ENCODE assay signal across 21 mouse cellular contexts in genomic region chr4:32189416-32190036, GRCm38 (mm10). TPM values are rescaled to one million over a fixed set of nuclear protein-coding genes. Genes with fewer than 3 reads are reported as not detected.
A peak's percentile ranks its signal among the peaks of the same experiment; 100 is the strongest.
DNase-seq lines count a peak whose midpoint lies in the region; ATAC-seq lines count a peak whose summit lies in the region.
"Had no signal": no experiment of that assay in that cellular context is flagged by ENCODE, and none has a peak within 500 bp of the region (broad histone marks: within the 10 kb centered on the region; RNA-seq: fewer than 3 reads in every experiment).

No protein-coding gene starts in this region.

- no peak overlapping the region for H3K4me3 ChIP-seq in neural tube, embryonic 13.5 days
- H3K4me3 ChIP-seq in forebrain, embryonic 14.5 days (ENCODE audit: low read depth, low read length), result no peak overlapping the region
- H3K4me3 ChIP-seq: embryonic facial prominence, embryonic 13.5 days; gastrocnemius, adult 2 months; heart, embryonic 13.5 days; hindbrain, embryonic 15.5 days had no signal

- H3K27me3 ChIP-seq in neural tube, embryonic 13.5 days, result no peaks in the 10 kb centered on the region
- no peaks in the 10 kb centered on the region for H3K27me3 ChIP-seq in forebrain, embryonic 14.5 days (replicated peaks; ENCODE audit: control insufficient read depth, insufficient read depth, low read length)
- H3K27me3 ChIP-seq in splenic B cell, adult 2 months (ENCODE audit: control insufficient read depth, insufficient read depth, low read length, poor library complexity, severe bottlenecking), result no peaks in the 10 kb centered on the region
- H3K27me3 ChIP-seq: CH12.LX; embryonic facial prominence, embryonic 13.5 days; hindbrain, embryonic 15.5 days had no signal

- H3K36me3 ChIP-seq in neural tube, embryonic 13.5 days, result no peaks in the 10 kb centered on the region
- no peaks in the 10 kb centered on the region for H3K36me3 ChIP-seq in forebrain, embryonic 14.5 days (ENCODE audit: control insufficient read depth, insufficient read depth, low read length)
- no peaks in the 10 kb centered on the region for H3K36me3 ChIP-seq in splenic B cell, adult 2 months (ENCODE audit: control insufficient read depth, insufficient read depth, low read length, poor library complexity, severe bottlenecking)
- H3K36me3 ChIP-seq: embryonic facial prominence, embryonic 13.5 days; heart, embryonic 13.5 days; hindbrain, embryonic 15.5 days had no signal

- no peak overlapping the region for H3K4me2 ChIP-seq in neural tube, embryonic 13.5 days
- H3K4me2 ChIP-seq in forebrain, embryonic 14.5 days (ENCODE audit: low read length), result no peak overlapping the region
- H3K4me2 ChIP-seq: embryonic facial prominence, embryonic 13.5 days; heart, embryonic 13.5 days; hindbrain, embryonic 15.5 days had no signal

- no peaks in the 10 kb centered on the region for H3K9me3 ChIP-seq in neural tube, embryonic 13.5 days
- no peaks in the 10 kb centered on the region for H3K9me3 ChIP-seq in forebrain, embryonic 14.5 days (replicated peaks; ENCODE audit: control insufficient read depth, low read length)
- H3K9me3 ChIP-seq: embryonic facial prominence, embryonic 13.5 days; heart, embryonic 13.5 days; hindbrain, embryonic 15.5 days had no signal

- no peak overlapping the region for H3K9ac ChIP-seq in neural tube, embryonic 13.5 days
- H3K9ac ChIP-seq in forebrain, embryonic 14.5 days (ENCODE audit: low read length), result no peak overlapping the region
- H3K9ac ChIP-seq: embryonic facial prominence, embryonic 13.5 days; heart, embryonic 13.5 days; hindbrain, embryonic 15.5 days had no signal

- ATAC-seq in neural tube, embryonic 13.5 days (ENCODE audit: low read depth), result peak; percentile 40; the same call in 1 of the 2 replicates
- ATAC-seq in forebrain, embryonic 14.5 days, result no peak
- peak; percentile 51 for ATAC-seq in granulocyte monocyte progenitor cell, adult 5-6 weeks (replicated peaks; ENCODE audit: poor library complexity, severe bottlenecking)
- ATAC-seq: intestine, embryonic 16.5 days had no signal

- no peaks in the 10 kb centered on the region for H3K4me1 ChIP-seq in neural tube, embryonic 13.5 days (replicated peaks)
- H3K4me1 ChIP-seq in forebrain, embryonic 14.5 days (ENCODE audit: control insufficient read depth, insufficient read depth, low read length), result peaks cover 18% of the 10 kb centered on the region
- H3K4me1 ChIP-seq: embryonic facial prominence, embryonic 13.5 days; hindbrain, embryonic 15.5 days had no signal

- no peak overlapping the region for H3K27ac ChIP-seq in neural tube, embryonic 13.5 days (replicated peaks)
- peak overlapping the region; percentile 78 for H3K27ac ChIP-seq in forebrain, embryonic 14.5 days (ENCODE audit: low read depth, low read length)
- H3K27ac ChIP-seq: gastrocnemius, adult 2 months; heart, embryonic 13.5 days; hindbrain, embryonic 15.5 days had no signal

- no peak for DNase-seq in neural tube, embryonic 10.5 days (ENCODE audit: extremely low spot score, low spot score)
- DNase-seq in forebrain, embryonic 14.5 days (ENCODE audit: low spot score), result peak; percentile 58
- DNase-seq in splenic B cell, adult 2 months (ENCODE audit: low read depth, low spot score), result peak; percentile 34
- no peak for DNase-seq in T-cell, adult 2 months (ENCODE audit: low spot score)
- no peak for DNase-seq in frontal cortex, postnatal 10 days (ENCODE audit: low spot score in 2 of 2)
- DNase-seq in right cerebral cortex, postnatal 25 days, result no peak
- DNase-seq: adrenal gland, postnatal 14 days; cerebellum, adult 8-10 months; cerebellum, postnatal 14 days; gastrocnemius, adult 2 months; gastrocnemius, postnatal 25 days; heart, adult 11 months; heart, postnatal 36 days; kidney, adult 8-10 months had no signal

- 65% methylated on average over 4 of the region's 4 CpGs for WGBS in neural tube, embryonic 13.5 days
- 47% methylated on average over 4 of the region's 4 CpGs for WGBS in forebrain, embryonic 14.5 days

RNA-seq across cellular contexts. Expression of gene Bach2, which starts 49.1 kb away (rescaled TPM):
- 31.5 and 37.7 TPM in 2 replicates for polyA plus RNA-seq in neural tube, embryonic 13.5 days (2015; fragmentation: Nextera tagmentation; extraction: Ambion mirVana)
- 21.9 and 26.0 TPM in 2 replicates for polyA plus RNA-seq in forebrain, embryonic 14.5 days (2014; fragmentation: Nextera tagmentation; extraction: Ambion mirVana)
- 0.67 and 4.9 TPM in 2 replicates for total RNA-seq in granulocyte monocyte progenitor cell, adult 5-6 weeks (2014; fragmentation: Nextera tagmentation)
- total RNA-seq in granulocyte monocyte progenitor cell, adult 5-6 weeks (2017), result under 0.01 and 0.17 TPM in 2 replicates
- total RNA-seq: CH12.LX had no signal

Comparison
In these comparisons a context has a peak if more than half of its experiments do, and no peak if none do; other contexts are left out.
1. DNase-seq: peak in forebrain, embryonic 14.5 days (single experiment) and splenic B cell, adult 2 months (single experiment); none in neural tube, embryonic 10.5 days (single experiment), T-cell, adult 2 months (single experiment), frontal cortex, postnatal 10 days (0 of 2) and right cerebral cortex, postnatal 25 days (single experiment).